Comparison of ENCODE assay signal across 20 mouse cellular contexts in the genomic region with DNA sequence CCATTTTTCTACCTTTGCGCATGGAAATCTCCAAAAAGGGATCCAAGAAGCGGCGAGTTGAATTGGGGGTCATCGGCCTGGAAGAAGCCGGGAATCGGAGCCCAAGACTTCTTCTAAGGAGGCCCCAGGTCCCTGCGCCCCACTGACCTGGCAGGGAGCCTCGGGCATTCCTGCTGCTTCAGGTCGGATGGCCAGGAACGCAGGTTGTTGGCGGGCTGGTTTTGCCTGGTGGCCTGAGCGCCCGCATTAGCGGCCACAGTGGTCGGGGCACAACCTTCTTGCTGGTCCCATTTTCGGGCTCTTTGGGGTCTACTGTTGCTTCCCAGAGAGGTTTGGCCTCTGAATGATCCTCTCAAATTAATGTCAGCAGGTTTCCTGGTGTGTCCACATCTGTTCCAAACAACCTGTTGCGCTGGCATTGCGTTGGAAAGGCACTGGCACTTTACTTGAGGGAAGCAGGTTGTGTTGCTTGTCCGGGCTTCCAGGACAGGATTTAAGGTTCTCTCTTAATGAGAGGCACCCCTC. TPM values are rescaled to one million over a fixed set of nuclear protein-coding genes. Genes with fewer than 3 reads are reported as not detected.
DNase-seq lines count a peak whose midpoint lies in the region; ATAC-seq and TF ChIP-seq lines count a peak whose summit lies in the region.
"Had no signal": no experiment of that assay in that cellular context is flagged by ENCODE, and none has a peak within 500 bp of the region (broad histone marks: within the 10 kb centered on the region; RNA-seq: fewer than 3 reads in every experiment).

No protein-coding gene starts in this region.

- H3K27ac ChIP-seq in forebrain, embryonic 10.5 days: no peak overlapping the region
- no peak overlapping the region for H3K27ac ChIP-seq in forebrain, postnatal 0 days (ENCODE audit: low read depth, low read length)
- peak overlapping the region; percentile 45; the same call in 1 of the 2 replicates for H3K27ac ChIP-seq in hindbrain, embryonic 10.5 days
- no peak overlapping the region for H3K27ac ChIP-seq in limb, embryonic 11.5 days (replicated peaks; ENCODE audit: low read depth, low read length)
- H3K27ac ChIP-seq: heart, embryonic 13.5 days had no signal

- TF ChIP-seq CTCF in forebrain, postnatal 0 days (IDR thresholded peaks at IDR 0.05; ENCODE audit: low read depth): no peak
- TF ChIP-seq CTCF in E14TG2a.4 (conservative IDR thresholded peaks at IDR 0.05; ENCODE audit: low read length): no peak

- H3K4me2 ChIP-seq in forebrain, postnatal 0 days (ENCODE audit: low read depth): no peak overlapping the region
- peak overlapping the region; percentile 23; the same call in 1 of the 2 replicates for H3K4me2 ChIP-seq in limb, embryonic 11.5 days (ENCODE audit: low read depth, severe bottlenecking)
- H3K4me2 ChIP-seq: heart, embryonic 13.5 days; lung, embryonic 14.5 days had no signal

- no peak for ATAC-seq in forebrain, postnatal 0 days
- no peak for ATAC-seq in limb, embryonic 11.5 days (ENCODE audit: insufficient number of reproducible peaks, low FRiP score, low TSS enrichment, low read depth)
- ATAC-seq: inflammation-experienced regulatory T-cells, adult 6 months had no signal

- peaks cover 100% of the 10 kb centered on the region for H3K27me3 ChIP-seq in forebrain, embryonic 10.5 days (ENCODE audit: poor library complexity, severe bottlenecking)
- H3K27me3 ChIP-seq in forebrain, postnatal 0 days (ENCODE audit: insufficient read depth, low read length): peaks cover 87% of the 10 kb centered on the region
- H3K27me3 ChIP-seq in E14TG2a.4 (ENCODE audit: insufficient read depth, low read length): peaks cover 93% of the 10 kb centered on the region
- H3K27me3 ChIP-seq in hindbrain, embryonic 10.5 days (ENCODE audit: insufficient read depth, poor library complexity, severe bottlenecking): peaks cover 100% of the 10 kb centered on the region
- H3K27me3 ChIP-seq in limb, embryonic 11.5 days (ENCODE audit: control insufficient read depth, insufficient read depth, low read length): peaks cover 73% of the 10 kb centered on the region

- DNase-seq in forebrain, embryonic 10.5 days (ENCODE audit: extremely low spot score, low spot score): peak; percentile 18
- no peak for DNase-seq in forebrain, postnatal 0 days
- DNase-seq in hindbrain, embryonic 10.5 days (ENCODE audit: low spot score): no peak
- no peak for DNase-seq in limb, embryonic 11.5 days (ENCODE audit: low spot score)
- DNase-seq in liver: no peak
- DNase-seq in adrenal gland, adult 8-10 months: no peak
- no peak for DNase-seq in lung, postnatal 36 days
- DNase-seq: adrenal gland, postnatal 25 days; gastrocnemius, postnatal 36 days; kidney, postnatal 14 days; lung, embryonic 14.5 days; right cerebral cortex, adult 18-20 months had no signal

- no peaks in the 10 kb centered on the region for H3K36me3 ChIP-seq in forebrain, embryonic 10.5 days (replicated peaks)
- no peaks in the 10 kb centered on the region for H3K36me3 ChIP-seq in forebrain, postnatal 0 days (ENCODE audit: insufficient read depth)
- no peaks in the 10 kb centered on the region for H3K36me3 ChIP-seq in E14TG2a.4 (ENCODE audit: insufficient read depth, low read length)
- H3K36me3 ChIP-seq in hindbrain, embryonic 10.5 days: no peaks in the 10 kb centered on the region
- no peaks in the 10 kb centered on the region for H3K36me3 ChIP-seq in limb, embryonic 11.5 days (ENCODE audit: control insufficient read depth, insufficient read depth, low read length)
- H3K36me3 ChIP-seq: heart, embryonic 13.5 days had no signal

- under 1% methylated on average over 19 of the region's 19 CpGs for WGBS in forebrain, embryonic 10.5 days
- 2% methylated on average over 19 of the region's 19 CpGs for WGBS in forebrain, postnatal 0 days
- 1% methylated on average over 19 of the region's 19 CpGs for WGBS in hindbrain, embryonic 10.5 days
- under 1% methylated on average over 19 of the region's 19 CpGs for WGBS in limb, embryonic 11.5 days

- no peak overlapping the region for H3K9ac ChIP-seq in forebrain, postnatal 0 days
- H3K9ac ChIP-seq in limb, embryonic 11.5 days (ENCODE audit: low read length): no peak overlapping the region
- H3K9ac ChIP-seq: heart, embryonic 13.5 days; lung, embryonic 14.5 days had no signal

- H3K9me3 ChIP-seq in forebrain, embryonic 10.5 days: no peaks in the 10 kb centered on the region
- H3K9me3 ChIP-seq in forebrain, postnatal 0 days (ENCODE audit: low read length): no peaks in the 10 kb centered on the region
- H3K9me3 ChIP-seq in E14TG2a.4 (ENCODE audit: low read length): no peaks in the 10 kb centered on the region
- no peaks in the 10 kb centered on the region for H3K9me3 ChIP-seq in hindbrain, embryonic 10.5 days
- no peaks in the 10 kb centered on the region for H3K9me3 ChIP-seq in limb, embryonic 11.5 days (ENCODE audit: control insufficient read depth, low read length)
- H3K9me3 ChIP-seq: heart, embryonic 13.5 days had no signal

- peak overlapping the region; percentile 29 for H3K4me3 ChIP-seq in forebrain, embryonic 10.5 days
- H3K4me3 ChIP-seq in forebrain, postnatal 0 days (ENCODE audit: low read depth, low read length): no peak overlapping the region
- H3K4me3 ChIP-seq in E14TG2a.4 (replicated peaks; ENCODE audit: low read length): peak overlapping the region; percentile 80
- H3K4me3 ChIP-seq in hindbrain, embryonic 10.5 days: peak overlapping the region; percentile 38
- 0 out of 2 replicates have a peak overlapping the region, but pooled peaks have one; percentile 5 for H3K4me3 ChIP-seq in limb, embryonic 11.5 days (ENCODE audit: low read depth, low read length)
- H3K4me3 ChIP-seq: heart, embryonic 13.5 days had no signal

- H3K4me1 ChIP-seq in forebrain, embryonic 10.5 days: peaks cover 64% of the 10 kb centered on the region
- no peaks in the 10 kb centered on the region for H3K4me1 ChIP-seq in forebrain, postnatal 0 days (ENCODE audit: insufficient read depth)
- peaks cover 22% of the 10 kb centered on the region for H3K4me1 ChIP-seq in E14TG2a.4 (replicated peaks; ENCODE audit: low read depth, low read length)
- H3K4me1 ChIP-seq in hindbrain, embryonic 10.5 days (replicated peaks): peaks cover 31% of the 10 kb centered on the region
- H3K4me1 ChIP-seq in limb, embryonic 11.5 days (ENCODE audit: control insufficient read depth, insufficient read depth, low read length): peaks cover 13% of the 10 kb centered on the region; the same call in 1 of the 2 replicates

RNA-seq across cellular contexts. Expression of a gene that starts 7.1 kb away (rescaled TPM):
- not detected in 2 replicates for polyA plus RNA-seq in forebrain, embryonic 10.5 days (2016; fragmentation: Nextera tagmentation; extraction: Ambion mirVana)
- not detected in 2 replicates for total RNA-seq in forebrain, postnatal 0 days (2014; rRNA removed)
- not detected in 2 replicates for polyA plus RNA-seq in forebrain, postnatal 0 days (2015; fragmentation: Nextera tagmentation; extraction: Ambion mirVana)
- 6.1 and 16.5 TPM in 2 replicates for polyA plus RNA-seq in hindbrain, embryonic 10.5 days (2016; fragmentation: Nextera tagmentation; extraction: Ambion mirVana)
- not detected in 2 replicates for polyA plus RNA-seq in limb, embryonic 11.5 days (2014; fragmentation: Nextera tagmentation; extraction: Ambion mirVana)
- not detected for total RNA-seq in adrenal gland, adult 8-10 months (2022)
- total RNA-seq: adrenal gland, postnatal 25 days; gastrocnemius, postnatal 36 days; layer of hippocampus, postnatal 10 days; liver, adult 2 months; megakaryocyte, adult 5-6 weeks; neutrophil, adult 5-6 weeks had no signal
- polyA plus RNA-seq: embryonic facial prominence, embryonic 14.5 days; heart, embryonic 13.5 days; inflammation-experienced regulatory T-cells, adult 6 months; liver, adult 2 months; lung, embryonic 14.5 days had no signal
